Mouse (Mus musculus) cerebellum, postnatal 36 days (tissue): ENCODE data around the gene Fbrsl1.

Source experiments
- DNase-seq, 2 experiments: peaks; one replicate each; pipeline ENCODE4 v3.0.0; 2021 to 2022; ENCODE audit warnings: mixed read lengths in 2 of 2

Fbrsl1 gene

DNA sequence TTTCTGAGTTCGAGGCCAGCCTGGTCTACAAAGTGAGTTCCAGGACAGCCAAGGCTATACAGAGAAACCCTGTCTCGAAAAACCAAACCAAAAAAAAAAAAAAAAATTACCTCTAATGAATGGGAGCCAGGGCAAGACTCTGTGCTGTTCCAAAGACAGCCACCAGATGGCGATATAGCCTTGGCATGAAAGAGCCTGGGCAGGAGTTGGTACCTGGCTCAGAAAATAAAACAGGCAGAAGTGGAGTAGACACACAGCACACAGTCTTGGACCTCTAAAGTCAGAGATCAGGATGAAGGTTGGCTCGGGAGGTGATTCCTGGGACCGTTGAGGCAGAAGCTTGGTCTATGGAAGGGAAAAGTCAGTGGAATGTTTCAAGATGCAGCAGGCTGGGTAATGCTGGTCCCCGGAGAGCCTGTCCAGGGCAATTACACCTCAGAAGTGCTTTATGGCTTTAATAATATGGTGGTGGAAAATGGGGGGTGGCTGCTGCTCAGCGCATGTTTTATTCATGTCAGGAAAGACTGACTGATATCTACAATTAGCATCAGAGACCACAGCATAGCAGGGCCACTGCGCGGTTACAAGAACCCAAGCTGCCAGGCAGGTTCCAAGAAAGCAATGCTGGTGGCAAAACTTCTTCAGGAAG lies 90.6 kb downstream of the Fbrsl1 start:
- DNase-seq = peak; percentile 85 to 94

GRCm38 (mm10) chr5:110354716-110355115 lies 93.6 kb downstream of the Fbrsl1 start:
- peak; percentile 42 to 44 for DNase-seq

DNA sequence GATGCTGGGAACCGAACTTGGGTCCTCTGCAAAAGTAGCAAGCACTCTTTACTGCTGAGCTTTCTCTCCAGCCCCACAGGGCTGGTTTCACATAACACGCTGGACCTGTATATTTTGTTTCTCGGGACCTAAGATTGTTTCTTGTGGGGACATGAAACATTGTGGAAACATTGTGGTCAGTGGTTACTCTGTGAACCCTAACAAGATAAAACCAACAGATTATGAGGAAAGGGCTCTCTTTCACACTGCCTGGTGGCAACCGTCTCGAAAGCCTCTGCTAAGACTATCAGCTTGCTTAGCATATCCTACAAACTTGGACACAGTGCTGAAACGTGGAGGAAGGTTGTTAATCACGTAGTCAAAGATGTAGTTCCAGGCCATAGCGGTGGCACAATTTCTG lies 101.3 kb downstream of the Fbrsl1 start:
- DNase-seq = no peak

GRCm38 (mm10) chr5:110345553-110345952 lies 102.8 kb downstream of the Fbrsl1 start:
- DNase-seq = no peak

DNA sequence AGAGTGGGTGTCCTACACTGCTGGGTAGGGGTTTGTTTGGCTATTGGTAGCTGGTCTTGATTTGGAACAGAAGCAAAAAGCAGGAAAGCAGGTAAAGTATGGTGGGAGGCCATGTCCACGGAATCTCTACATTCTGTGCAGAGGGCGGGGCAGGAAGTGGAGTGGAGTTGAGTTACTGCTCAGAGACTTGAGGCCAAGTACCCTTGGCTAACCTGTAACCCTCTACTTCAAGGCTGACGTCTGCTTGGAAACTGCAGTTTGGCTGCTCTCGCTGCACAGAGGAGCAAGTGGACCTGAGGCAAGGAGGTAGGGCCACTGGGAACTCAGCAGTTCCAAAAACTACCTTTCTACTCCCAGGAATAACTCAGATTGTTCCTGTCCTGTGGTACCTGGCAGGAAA lies 103.8 kb downstream of the Fbrsl1 start, which contains the start of gene Lrcol1:
TSS of gene Lrcol1 (plus strand) at position 207 of the 400 bp plus-strand sequence.
- no peak for DNase-seq

DNA sequence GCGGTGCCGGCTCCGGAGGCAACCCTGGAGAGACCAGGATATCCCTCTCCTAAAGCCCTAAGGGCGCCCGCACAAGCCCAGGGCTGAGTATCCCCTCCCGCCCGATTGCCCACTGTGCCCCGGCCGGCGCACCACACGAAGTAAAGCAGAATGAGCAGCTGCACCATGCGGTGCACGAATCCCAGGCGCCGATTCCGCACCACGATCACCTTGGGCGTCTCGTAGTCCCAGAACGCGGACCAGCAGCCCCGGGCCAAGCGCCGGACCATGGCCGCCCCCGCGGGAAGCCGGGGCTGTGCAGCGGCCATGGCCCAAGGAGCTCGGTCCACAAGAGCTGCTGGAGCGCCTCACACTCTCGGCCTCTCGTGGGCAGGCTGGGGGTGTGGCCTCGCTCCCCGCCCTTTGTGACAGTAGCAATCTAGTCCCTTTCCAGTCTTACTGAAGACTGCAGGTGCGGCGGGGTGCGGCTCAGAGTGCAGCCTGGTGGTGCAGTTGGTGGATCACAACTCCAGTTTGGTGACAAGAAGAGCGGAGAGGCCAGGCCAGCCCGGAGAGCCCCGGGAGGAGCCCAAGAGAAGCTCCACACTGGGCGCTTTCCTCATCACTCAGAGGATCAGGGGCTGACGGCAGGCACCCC lies 105.5 kb downstream of the Fbrsl1 start, which contains the start of gene P2rx2:
TSS of gene P2rx2 (minus strand) at position 565 of the 637 bp plus-strand sequence.
- peak; percentile 38 to 46 for DNase-seq

GRCm38 (mm10) chr5:110338792-110339191 lies 109.5 kb downstream of the Fbrsl1 start:
- DNase-seq = no peak

DNA sequence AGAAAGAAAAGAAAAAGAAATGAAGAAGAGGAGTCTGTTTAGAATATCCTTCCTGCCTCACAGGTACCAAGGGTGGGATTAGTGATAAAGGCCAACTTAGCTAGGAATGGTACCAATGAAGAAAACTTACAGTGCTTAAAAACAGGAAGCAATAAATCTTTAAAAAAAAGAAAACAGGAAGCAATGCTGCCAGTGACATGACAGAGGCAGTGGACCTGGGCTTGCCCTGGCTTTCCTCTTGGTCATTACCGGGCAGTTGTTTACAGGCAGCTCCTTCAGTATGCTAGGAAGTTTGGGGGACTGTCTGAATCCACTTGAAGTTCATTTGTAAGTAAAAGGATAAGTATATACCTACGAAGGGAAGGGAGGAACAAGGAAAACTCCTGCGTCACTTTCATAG lies 117.8 kb downstream of the Fbrsl1 start:
- no peak for DNase-seq

DNA sequence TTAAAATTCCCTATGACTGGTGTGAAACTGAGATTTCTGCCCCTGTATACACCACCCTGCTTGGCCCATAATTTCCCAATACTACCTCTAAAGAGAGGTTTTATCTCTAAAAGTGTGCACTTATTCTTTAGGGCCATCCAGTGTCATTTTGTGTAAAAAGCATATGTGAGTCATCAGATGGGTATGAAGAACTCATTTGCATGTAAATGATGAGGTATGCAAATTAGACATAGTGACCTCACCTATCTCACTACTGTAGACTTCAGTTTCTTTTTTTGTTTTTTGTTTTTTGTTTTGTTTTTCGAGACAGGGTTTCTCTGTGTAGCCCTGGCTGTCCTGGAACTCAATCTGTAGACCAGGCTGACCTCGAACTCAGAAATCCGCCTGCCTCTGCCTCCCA lies 135.2 kb downstream of the Fbrsl1 start:
- DNase-seq = no peak
